Mouse (Mus musculus) cerebellum, postnatal 10 days (tissue): ENCODE measurements around the gene Pom121l2.

Source experiments
- DNase-seq, 2 experiments: peaks; one replicate each; pipeline ENCODE4 v3.0.0; 2021; ENCODE audit warnings: mixed read lengths in 2 of 2

Gene Pom121l2

DNA sequence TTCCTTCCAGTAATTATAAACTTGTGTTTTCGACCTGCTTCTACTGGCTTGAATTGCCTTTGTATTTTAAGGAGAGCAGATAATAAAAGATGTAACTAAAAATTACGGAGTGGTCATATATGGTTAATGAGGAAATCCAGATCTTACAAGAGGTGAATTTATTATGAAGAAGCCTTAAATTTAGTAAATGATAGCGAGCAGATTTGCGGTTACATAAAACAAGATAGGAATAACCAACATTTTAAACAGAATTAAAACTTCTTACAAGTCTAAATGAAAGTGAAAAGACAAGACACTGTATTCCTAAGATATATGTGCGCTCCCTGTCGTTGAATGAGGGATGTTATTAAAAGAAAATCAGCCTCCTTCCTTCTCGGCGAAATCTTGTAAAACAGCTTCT is 13.9 kb downstream of the Pom121l2 start:
- DNase-seq: no peak

GRCm38 (mm10) chr13:21995331-21995914 is 14.4 kb downstream of the Pom121l2 start:
- DNase-seq: peak; percentile 27 to 44

DNA sequence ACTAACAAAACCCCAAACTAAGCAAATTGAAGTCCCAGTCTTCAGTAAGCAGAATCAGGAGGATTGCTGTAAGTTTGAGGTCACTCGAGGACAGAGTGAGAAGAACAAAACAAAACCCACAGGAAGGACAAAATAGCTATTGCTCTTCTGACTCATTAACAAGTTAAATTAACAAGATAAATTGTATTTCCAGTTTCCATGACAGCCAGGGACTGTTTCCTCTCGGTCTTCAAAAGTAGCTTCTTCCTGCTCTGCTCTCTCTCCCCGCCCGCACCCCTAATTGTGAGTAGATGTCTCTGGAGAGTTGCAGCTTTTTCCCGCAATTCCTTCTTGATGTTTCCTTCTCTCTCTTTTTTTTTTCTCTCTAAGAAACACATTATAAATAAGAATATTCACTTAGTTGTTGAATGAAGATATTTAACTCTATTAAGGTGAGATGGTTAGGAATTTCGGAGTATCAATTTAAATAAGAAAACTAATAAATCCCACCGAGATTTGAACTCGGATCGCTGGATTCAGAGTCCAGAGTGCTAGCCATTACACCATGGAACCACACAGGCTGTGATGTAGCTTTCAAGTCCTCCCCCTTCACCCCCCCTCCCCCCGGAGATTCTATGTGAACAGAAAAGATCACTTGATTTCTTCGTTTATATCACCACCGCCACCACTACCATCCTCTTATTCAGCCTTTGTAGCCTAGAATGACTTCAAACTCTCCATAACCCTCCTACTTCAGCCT is 15.3 kb downstream of the Pom121l2 start:
- peak in 1 of 2 experiments; percentile 38 for DNase-seq

DNA sequence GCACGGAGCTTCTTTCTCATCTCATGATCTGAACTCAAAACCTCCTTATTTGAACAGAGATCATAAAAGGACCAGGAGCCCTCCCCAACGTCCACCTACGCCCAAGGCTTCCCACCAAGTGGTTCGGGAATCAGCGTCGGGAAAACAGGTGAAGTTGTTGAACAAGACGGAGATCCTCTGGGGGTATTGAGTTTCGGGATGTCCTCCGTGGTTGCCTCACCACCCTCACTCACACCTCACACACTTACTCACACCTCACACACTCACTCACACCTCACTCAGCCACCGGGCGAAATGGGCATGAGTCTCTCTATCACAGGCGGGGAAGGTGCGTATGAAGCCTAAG is 15.8 kb downstream of the Pom121l2 start:
- DNase-seq: peak in 1 of 2 experiments; percentile 37

- peak in 1 of 2 experiments; percentile 43 for DNase-seq
These were observed 16.3 kb downstream of the Pom121l2 start for GRCm38 (mm10) chr13:21997201-21997820.

DNA sequence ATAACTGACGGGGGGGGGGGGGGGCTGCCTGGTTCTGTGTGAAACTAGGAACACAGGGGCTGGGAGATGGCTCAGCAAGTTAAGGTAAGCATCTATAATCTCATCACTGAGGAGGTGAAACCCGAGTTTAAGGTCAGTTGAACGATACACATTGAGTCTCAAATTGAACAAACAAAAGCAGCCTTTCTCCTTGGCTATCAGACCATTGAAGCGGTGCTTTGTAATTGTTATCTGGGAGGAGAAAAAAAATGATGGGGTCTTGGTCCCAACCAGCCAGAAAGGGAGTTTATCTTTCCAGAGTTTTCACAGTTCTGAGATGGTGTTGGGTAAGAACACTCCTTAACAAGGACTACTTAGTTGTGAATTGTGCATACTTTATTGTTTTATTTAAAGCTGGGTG is 16.8 kb downstream of the Pom121l2 start:
- DNase-seq: no peak

GRCm38 (mm10) chr13:21998412-21998811 is 17.4 kb downstream of the Pom121l2 start:
- no peak for DNase-seq

GRCm38 (mm10) chr13:21999147-21999546 is 18.2 kb downstream of the Pom121l2 start:
- DNase-seq: no peak

DNA sequence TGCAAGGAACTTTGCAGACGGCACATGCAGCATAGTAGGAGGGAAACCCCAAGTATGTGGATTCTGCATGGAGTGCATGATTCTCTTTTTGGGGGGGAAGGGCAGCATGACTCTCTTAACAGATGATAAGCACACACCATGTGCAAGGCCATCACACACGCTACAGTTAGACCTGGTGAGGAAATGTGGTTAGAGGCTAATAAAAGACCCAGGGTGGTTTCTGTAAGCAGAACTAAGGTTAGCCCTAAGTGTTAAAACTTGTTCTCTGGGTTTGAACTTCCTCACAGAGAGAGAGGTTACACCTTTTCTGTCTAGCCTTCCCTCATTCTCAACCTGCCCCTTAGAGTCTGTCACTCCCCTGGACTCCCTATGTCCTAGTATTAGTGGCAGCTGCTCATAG is 20.4 kb downstream of the Pom121l2 start:
- DNase-seq: no peak

DNA sequence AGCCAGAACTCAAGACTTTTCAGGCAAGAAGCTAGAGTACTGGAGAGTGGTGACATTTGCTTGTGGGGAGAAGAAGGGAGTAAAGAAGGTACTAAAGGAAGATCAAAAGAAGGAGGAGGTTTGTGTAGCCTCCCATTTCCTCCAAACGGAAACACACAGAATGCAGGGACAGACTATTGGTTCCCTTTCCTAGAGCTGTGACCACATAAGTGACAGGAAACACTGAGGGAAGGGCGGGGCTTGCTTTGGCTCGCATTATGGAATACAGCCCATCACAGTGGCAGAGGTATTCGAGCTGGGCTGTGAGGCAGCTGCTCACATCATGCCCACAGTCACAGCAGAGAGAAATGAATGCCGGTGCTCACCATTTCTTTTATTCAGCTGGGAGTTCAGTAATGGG is 20.8 kb downstream of the Pom121l2 start:
- DNase-seq: no peak

DNA sequence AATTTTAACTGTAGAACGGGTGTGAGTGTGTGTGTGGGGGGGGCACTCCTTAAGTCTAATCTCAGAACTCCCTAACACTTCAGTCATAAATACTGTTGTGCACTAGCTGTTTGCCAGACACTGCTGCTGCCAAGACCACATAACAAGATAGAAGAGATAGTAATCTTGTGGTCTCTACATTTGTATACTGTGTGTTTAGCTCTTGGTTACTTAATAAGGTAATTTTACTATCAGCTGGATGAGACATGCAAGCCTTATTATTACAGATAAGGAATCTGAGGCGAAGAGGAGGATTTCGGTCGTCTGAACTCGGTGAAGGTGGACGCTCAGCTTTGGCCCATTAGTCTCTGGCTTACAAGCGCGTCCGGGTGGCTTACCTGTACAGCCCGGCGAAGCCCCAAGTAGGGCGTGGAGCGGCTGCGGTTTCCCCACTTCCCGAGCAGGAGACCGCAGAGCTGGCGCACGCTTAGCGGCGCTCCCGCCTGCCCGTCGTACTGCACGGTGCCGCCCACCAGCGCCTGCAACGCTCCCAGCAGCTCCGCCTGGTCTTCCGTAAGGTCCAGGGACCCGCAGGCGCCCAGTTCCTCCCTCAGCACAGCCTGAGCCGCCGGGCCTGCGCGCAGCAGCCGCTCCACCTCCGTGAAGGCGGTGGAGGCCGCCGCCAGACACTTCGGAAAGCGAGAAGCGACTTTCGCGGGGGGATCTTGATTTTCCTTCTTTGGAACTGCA is 24.8 kb downstream of the Pom121l2 start:
- peak; percentile 36 to 54 for DNase-seq

- peak; percentile 44 to 46 for DNase-seq
These were observed 25.5 kb downstream of the Pom121l2 start for GRCm38 (mm10) chr13:22006334-22007120.

- DNase-seq: no peak
These were observed 26.1 kb downstream of the Pom121l2 start for GRCm38 (mm10) chr13:22007121-22007510.

DNA sequence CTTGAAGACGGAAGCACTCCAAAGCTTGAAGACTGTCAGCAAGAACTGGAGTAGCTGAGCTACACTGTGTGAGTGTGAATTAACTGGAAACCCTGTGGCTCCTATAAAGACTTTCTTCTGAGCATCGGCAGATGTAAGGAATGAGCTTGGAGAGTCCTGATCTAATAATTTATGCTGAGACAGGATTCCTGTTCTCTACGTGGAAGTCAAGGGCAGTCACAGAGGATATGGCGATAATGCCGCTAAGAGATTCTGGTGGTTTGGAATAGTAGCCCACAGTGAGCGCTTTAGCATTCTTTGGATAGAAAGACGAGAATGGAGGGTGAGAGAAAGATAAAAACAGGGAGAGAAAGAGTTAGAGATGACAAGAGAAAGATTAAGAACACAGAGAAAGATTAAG is 26.9 kb downstream of the Pom121l2 start:
- DNase-seq: no peak

DNA sequence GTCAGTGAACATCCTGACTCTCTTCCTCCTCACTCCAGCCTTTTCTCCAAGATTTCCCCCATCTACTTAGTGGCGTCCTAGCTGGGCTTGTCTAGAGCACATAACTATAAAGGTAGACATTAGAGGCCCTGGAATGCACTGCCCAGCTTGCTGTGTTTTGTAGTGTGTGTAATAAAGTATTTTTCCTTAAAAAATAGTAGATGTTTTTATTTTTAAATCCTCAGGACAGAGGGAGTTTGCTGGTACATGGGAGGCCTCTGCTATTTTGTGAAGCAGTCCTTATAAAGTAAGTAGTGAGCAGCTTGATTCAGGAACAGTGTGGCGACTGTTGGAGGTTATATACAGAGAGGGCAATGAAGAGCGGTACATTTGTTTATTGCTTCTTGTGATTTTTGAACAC is 27.7 kb downstream of the Pom121l2 start:
- no peak for DNase-seq

DNA sequence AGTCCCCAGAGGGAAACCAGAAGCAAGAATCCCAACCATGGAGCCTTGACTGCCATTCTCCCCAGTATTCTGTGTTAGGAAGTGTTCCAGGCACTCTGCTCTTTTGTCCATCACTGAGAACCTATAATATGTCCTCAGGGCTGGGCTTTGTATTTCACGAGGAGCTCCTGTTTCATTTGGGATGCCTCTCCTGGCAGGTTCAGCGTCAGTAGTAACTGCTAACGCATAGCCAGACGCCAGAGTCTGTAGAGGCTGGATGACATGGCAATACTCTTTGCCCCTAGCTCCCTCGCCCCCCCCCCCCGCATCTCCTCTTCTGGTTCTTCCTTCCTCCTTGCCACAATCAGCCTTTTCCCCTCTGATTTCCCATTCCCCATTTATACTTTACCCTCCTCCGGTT is 28.6 kb downstream of the Pom121l2 start, which contains the start of gene Prss16:
Prss16 (minus strand) TSS at position 101 of the 400 bp plus-strand sequence.
- no peak for DNase-seq

- DNase-seq: peak in 1 of 2 experiments; percentile 47
These were observed 32.7 kb downstream of the Pom121l2 start for GRCm38 (mm10) chr13:22013716-22014115.

DNA sequence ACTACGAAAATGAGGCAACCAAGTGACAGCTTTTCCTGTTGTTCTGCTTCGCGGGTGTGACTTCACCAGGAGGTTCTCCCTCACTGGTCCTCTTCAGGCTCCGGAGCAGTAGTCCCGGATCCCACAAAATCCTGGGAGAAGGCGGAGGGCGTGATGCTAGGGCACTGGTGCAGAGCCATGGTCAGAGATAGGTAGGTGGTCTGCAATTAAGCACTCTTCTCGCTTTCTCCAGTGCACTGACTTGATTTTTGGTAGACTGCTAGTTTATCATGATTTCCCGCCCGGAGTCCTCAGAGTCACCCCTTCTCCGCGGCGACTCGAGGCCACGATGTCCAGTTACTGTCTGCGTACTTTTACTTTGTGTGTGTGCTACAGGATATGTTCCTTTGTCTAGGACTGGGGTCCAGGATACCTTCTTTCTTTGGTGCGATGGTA is 33.4 kb downstream of the Pom121l2 start:
- DNase-seq: peak; percentile 37 to 53

DNA sequence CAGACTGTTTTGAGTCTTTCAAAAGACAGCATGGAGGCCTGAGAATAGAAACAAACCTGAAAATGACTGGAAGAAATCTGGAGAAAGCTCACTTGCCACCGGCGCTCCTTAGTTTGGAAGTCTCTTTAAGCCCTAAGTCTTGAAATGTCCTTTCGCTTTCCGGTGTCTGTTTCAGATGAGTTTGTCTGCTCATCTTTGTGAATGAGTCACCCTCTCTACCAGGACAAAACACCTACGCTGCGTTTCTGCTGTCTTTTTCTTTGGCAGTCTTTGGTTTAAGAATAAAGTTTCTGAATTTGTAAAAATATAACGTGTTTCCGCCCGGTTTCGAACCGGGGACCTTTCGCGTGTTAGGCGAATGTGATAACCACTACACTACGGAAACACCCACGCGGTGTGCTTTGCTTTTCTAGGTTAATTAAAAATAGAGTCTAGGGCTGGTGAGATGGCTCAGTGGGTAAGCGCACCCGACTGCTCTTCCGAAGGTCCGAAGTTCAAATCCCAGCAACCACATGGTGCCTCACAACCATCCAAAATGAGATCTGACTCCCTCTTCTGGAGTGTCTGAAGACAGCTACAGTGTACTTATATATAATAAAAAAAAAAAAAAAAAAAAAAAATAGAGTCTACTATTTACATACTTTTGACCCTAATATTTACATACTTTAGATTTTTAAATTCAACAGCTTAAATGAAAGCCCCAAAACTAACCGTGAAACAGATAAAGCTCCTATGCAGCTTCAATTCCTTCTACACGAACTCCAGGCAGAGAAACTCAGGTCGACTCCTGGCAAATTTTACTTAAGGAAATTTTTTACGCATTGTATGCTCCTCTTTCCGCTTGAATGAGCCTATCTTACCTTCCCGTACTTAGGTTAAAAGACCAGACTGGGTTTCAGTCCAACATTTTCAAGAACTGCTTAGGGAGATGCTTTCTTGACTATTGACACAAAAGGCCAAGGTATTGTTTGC is 34.8 kb downstream of the Pom121l2 start:
- peak; percentile 78 for DNase-seq

DNA sequence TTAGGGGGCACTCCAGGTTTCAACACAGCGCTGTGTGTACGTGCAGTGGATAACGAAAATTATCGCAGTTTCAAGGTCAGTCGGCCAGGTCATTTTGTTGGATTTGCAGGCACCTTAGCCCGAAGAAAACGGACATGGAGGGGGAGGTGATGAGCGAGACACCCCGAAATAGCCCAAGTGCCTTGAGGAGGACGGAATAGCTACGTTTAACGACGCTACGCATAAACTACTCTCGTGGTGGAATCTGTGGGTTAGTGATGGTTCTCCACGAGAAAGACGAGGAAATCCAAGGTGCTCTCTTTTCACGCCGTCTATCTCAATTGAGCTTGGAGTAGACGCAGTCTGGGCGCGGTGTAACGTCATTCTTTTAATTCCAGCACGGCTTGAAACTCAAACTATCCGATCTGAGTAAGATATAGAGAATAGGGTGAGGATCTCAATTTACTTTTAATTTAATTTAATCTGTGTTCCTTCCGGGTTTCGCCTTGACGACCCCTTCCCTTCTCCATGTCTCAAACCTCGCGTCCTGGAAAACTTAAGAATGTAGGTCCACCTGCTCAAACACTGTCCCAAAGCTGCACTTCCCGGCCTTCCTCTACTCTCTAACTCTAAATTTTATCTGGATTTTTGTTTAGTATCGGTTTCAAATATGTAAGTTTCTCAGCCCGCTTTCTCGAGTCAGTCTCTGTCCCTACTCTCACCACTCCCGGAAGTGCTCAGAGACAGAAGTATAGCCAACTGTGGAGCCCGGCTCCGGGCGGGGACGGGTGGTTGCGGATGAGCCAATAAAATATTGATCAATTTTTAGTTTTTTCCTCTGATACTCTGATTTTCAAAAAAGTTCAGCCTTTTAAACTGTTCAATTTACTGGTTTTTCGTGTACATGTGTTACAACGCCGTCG is 39.2 kb downstream of the Pom121l2 start:
- peak in 1 of 2 experiments; percentile 33 for DNase-seq
